Mouse (Mus musculus) stomach, postnatal 0 days (tissue): ENCODE results near the gene Rgs10.

Source experiments
- CTCF ChIP-seq: IDR thresholded peaks from 2 replicates; pipeline ENCODE4 v1.5.1; 2016; ENCODE audit warnings: antibody characterized with exemption, low read depth, mild to moderate bottlenecking, moderate library complexity
- EP300 ChIP-seq: optimal IDR thresholded peaks from 2 replicates; pipeline ENCODE3; 2016; ENCODE audit warnings: antibody characterized with exemption

DNA sequence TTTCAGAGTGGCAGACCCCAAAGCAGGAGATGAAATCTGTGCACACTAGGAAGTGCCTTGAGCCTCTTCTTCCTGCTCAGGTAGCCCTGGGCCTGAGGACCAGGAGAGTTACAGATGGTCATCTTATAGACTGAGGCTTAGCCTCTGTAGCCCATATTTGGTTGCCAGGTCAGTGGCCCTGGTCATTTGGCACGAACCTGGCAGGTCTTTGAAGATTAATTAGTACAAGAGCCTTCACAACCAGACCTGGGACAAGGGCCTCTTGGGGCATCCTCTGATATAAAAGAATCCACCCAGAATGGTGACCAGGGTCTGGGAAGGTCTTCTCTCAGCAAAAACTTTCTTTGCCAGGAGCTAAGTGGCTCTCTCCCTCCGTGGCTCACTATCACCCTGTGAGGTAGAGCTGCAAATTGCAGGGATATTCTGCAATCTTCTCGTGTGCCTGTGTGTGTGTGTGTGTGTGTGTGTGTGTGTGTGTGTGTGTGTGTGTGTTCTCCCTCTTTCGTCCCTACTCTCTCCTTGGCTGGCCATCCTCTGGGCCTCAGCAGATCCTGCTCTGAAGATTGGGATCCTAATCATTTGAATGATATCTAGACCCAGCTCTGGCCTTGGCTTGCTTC, 53.4 kb downstream of the Rgs10 start:
- TF ChIP-seq CTCF = peak; percentile 32; the same call in 1 of the 2 replicates
- no peak for TF ChIP-seq EP300
